Mouse (Mus musculus) left cerebral cortex, adult 6 months (tissue): ENCODE measurements around the gene Rictor. TPM values are rescaled to one million over a fixed set of nuclear protein-coding genes. Genes with fewer than 3 reads are reported as not detected.

Experiments
- long read RNA-seq, 2 experiments: library from polyadenylated mRNA; unstranded; transcript quantifications; one replicate each; pipeline ENCODE4 v2.0.0; 2019 to 2020
- polyA plus RNA-seq: library from polyadenylated mRNA; unstranded; fragments of <200 nt; fragmentation: Nextera tagmentation; gene quantifications from 2 replicates; pipeline ENCODE4 v1.2.3, GENCODE M21; 2021

Gene Rictor
- polyA plus RNA-seq = 5.8 and 9.6 TPM in 2 replicates
- long read RNA-seq, experiment 1, full-length matches to known transcripts = 4 of 20 reads
- long read RNA-seq, experiment 1, partial matches to known transcripts = 15 of 20 reads
- long read RNA-seq, experiment 1, other reads (novel, unspliced or antisense) = 1 of 20 reads
- long read RNA-seq, experiment 2, partial matches to known transcripts = 0 of 12 reads
- long read RNA-seq, experiment 2, other reads (novel, unspliced or antisense) = 11 of 12 reads

DNA sequence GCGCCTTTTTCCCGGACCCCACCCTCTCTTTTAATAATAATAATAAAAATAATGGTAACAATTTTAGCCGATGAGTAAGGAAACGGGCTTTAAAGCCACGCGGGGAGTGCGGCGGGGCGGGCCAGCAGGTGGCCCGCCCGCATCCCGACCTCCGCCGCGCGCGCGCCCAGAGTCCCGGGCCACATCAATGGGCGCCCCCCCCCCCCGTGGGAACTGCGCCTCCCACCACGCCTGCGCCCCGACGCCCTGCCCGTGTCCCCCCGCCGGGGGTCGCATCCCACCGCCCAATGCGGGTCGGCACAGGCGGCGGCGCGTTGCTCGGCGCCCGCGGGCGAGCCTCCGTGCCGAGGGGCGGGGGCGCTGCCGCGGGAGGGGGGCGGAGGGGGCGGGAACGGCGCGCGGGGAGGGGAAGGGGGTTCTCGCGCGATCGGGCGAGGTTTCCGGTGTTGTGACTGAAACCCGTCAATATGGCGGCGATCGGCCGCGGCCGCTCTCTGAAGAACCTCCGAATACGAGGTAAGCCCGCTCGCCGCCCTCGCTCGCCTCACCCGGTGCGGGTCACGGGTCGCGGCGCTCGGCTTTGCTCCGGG lies at the start of gene Rictor:
Gene Rictor (plus strand): TSS at position 444 of the 590 bp plus-strand sequence.

Other genes starting within 250 kb of the Rictor start
- gene Fyb, start 185.5 kb upstream of the Rictor start, polyA plus RNA-seq = 4.2 and 4.4 TPM in 2 replicates
- 0.85 and 1.7 TPM in 2 replicates for gene Osmr, start 166.6 kb downstream of the Rictor start, polyA plus RNA-seq